Mouse (Mus musculus): ENCODE measurements around the gene Spaca3.

Gene Spaca3

DNA sequence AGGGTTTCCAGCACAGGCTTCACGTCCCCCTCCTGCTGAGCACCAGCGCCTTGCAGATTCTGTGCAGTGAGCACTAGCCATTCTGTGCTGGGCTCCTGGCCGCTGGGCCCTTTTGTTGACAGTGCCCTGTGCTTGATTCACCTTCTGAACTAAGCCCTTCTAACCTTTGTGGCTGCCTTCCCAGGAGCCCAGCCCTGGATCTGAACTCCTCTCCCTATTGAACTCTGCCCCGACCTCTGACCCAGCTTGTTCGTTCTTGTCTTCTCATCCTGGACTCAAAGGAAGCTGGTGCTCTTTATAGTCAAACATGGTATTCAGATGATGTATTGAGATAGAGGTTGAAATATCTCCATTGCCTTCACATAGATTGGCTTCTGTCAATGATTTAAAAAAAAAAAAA is 10.0 kb upstream of the Spaca3 start:
- TF ChIP-seq GATA4 (IDR thresholded peaks at IDR 0.05; ENCODE audit: insufficient replicate concordance, low read length) = no peak

DNA sequence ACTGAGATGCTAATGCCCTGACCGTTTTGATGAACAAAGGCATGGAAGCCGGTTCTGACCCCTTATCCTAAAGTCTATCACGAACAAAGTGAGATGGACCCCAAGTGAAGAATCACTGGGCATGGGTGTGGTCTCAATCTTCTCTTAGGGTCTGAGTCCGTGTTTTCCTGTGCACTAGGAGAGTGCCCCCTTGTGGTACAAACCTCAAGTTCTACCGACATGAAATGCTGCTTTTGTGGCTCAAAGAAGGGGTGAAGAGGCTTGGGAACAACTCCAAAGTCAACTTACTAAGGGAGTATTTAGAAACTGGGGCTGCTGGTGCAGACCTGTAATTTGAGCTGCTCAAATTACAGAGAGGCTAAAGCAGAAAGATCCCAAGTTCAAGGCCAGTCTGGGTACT is 6.3 kb upstream of the Spaca3 start:
- no peak for TF ChIP-seq GATA4 (IDR thresholded peaks at IDR 0.05; ENCODE audit: insufficient replicate concordance, low read length)

DNA sequence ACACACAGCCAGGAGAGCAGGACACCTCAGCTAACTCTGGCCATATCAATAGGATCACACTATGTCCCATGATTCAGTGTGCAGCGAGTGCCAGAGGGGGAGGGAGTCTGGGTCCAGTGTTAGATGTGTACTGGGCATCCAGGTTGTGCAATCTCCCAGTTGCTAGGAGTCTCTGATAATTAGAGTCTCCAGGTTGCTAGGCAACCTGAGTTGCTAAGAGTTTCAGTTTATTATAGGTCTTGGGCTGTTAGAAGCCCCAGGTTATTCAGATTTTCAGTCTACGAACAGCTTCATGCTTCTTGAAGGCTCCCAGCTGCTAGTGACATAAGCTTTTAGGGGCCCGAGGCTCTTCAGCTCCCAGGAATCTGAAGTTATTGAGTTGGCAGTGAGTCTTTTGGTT is 5.2 kb upstream of the Spaca3 start:
- no peak for TF ChIP-seq GATA4 (IDR thresholded peaks at IDR 0.05; ENCODE audit: insufficient replicate concordance, low read length)

DNA sequence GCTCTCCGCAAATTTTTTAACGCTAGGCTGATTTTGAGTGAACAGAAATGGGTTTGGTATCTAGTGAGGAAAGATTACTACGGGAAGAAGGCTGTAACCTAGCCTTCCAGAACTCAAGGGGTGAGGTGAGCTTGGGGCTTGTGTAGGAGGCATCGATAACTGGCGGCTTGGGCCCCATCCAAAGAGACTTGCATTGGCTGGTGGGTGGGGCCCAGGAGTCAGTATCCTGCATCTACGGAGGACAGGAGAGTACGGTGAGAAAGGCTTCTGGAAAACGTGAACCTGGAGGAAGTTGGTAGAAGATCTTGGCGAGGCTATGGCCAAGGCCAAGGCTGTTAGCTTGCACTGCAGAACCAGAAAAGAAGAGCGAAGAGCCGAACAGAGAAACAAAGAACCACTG is 3.7 kb upstream of the Spaca3 start:
- TF ChIP-seq GATA4 (IDR thresholded peaks at IDR 0.05; ENCODE audit: insufficient replicate concordance, low read length) = no peak

DNA sequence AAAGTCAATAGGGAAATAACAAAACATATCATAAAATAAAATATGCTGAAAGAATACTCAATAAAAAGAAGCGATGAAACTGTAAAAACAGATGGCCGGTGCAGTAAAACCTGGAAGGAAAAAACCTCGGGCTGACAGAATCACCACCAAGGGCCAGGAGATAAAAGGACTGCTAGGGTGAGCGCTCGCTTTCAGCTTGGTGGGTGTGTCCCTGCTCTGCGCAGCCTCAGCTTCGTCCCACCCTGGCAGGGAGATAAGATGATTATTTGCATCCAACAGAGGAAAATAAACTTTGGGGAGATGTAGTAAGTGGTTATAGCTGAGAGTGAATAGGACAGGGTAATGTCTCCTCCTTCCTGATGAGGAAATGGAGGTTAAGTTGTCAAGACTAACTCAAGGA is 3.3 kb upstream of the Spaca3 start:
- TF ChIP-seq GATA4 (IDR thresholded peaks at IDR 0.05; ENCODE audit: insufficient replicate concordance, low read length) = no peak

DNA sequence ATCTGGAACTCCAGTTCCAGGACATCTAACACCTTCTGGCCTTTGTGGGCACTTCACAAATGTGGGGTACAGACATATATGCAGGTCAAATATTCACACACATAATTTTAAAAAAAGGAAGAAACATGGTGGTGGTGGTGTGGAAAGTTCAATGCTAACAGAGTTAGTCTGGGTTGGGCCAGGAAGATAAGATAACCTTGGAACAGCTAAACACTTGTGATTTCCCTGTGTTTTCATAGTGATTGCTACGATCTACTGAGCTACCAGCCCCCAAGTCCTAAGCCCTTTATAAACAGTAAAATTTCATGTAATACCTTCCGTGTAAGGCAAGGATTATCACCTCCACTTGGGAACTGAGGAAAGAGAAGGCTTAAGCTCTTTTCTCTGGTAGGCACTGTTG is 1.3 kb upstream of the Spaca3 start:
- no peak for TF ChIP-seq GATA4 (IDR thresholded peaks at IDR 0.05; ENCODE audit: insufficient replicate concordance, low read length)

DNA sequence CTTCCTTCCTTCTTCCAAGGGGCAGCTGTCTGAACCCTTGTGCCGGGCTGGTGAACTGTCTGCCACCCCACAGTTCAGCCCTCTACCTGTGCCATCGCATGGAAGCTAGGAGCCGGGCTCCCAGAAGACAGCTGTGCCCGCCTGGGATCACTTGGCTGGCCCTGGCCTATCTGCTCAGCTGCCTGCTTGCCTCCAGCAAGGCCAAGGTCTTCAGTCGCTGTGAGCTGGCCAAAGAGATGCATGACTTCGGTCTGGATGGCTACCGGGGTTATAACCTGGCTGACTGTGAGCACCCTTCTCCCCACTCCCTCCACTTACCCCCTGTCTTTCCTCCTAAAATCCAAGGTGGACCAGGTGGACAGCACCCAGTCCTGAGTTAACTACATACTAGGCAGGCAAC is 4.8 kb downstream of the Spaca3 start:
- TF ChIP-seq GATA4 (IDR thresholded peaks at IDR 0.05; ENCODE audit: insufficient replicate concordance, low read length) = no peak

DNA sequence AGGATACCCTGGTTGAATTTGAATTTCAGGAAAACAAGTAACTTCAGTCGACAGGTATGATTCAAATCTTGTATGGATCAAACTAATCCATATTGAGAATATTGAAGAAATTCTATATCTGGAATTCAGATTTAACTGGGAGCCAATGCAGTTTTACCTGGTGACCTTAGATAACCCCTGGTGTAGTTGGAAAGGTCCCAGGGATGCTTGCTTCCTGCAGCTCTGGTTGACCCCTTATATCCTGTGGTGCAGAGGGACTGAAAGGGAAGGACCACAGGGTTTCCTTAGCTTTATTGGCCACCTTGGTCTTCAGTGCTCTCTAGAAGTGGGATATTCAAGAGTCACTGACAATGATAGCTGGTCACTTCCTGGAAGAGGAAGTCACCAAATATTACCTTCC is 9.9 kb downstream of the Spaca3 start:
- TF ChIP-seq GATA4 (IDR thresholded peaks at IDR 0.05; ENCODE audit: insufficient replicate concordance, low read length) = no peak

DNA sequence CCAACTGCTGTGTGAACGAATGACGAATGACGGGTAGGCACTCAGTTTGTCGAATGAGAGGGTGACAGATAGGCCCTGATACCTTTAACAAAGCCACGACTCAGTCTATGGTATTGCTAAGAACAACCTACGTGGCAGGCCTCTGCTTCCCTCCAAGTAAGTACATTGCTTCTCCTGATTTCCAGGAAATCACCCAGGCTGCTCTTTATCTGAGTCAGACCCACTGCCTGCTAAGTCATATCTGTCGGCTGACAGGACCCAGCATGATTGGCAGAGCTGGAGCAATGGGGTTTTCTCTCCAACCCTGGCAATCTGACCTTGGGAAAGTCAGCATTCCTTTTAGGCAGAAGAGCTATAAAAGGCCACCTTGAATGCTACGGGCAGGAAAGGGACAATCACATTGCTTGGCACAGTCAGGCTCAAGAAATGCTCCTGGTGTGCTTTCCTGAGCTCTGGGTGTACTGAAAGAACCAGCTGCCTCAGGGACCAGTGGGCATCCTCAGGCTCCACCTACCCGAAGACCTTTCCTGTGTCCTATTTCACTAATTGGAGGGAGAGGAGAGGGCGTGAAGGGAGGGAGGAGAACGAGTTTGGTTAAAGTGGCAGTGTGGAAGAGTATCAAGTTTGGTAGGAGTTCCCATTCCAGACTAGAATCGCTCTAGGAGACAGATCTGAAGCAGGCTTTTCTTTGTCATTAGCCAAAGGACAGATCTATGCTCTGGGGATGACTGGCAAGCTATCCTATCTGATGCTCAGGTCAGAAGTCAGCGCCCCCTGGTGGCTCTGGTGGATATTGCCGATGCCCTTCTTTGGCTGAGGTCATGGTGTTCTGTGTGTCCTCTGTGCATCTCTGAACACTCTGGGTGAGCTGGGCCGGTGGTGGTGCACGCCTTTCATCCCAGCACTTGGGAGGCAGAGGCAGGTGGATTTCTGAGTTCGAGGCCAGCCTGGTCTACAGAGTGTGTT is 14.6 kb downstream of the Spaca3 start:
- no peak for TF ChIP-seq GATA4 (IDR thresholded peaks at IDR 0.05; ENCODE audit: insufficient replicate concordance, low read length)

DNA sequence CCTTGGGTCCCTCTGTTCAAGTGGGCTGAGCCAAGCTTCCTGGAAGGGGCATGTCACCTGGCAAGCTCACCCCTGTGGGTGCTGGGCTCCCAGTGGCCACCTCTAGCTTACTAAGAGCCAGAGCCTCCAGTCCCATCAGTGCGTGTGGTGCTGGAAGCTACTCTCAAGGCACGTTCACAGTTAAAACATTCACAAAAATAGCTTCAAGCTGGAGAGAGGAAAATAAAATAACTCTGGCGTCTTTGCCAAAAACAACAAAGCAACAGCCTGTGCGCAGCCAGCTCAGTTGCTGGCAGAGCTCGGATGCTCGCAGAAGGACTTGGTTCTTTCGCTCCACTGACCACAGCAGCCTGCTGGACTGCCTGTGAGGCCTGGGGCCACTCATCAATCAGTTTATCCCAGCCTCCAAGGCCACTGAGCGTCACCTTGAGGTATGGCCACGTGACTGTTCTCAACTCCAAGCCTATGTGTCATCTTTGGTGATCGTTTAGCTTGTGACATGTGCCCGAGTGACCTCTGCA is 19.0 kb downstream of the Spaca3 start:
- no peak for TF ChIP-seq GATA4 (IDR thresholded peaks at IDR 0.05; ENCODE audit: insufficient replicate concordance, low read length)

DNA sequence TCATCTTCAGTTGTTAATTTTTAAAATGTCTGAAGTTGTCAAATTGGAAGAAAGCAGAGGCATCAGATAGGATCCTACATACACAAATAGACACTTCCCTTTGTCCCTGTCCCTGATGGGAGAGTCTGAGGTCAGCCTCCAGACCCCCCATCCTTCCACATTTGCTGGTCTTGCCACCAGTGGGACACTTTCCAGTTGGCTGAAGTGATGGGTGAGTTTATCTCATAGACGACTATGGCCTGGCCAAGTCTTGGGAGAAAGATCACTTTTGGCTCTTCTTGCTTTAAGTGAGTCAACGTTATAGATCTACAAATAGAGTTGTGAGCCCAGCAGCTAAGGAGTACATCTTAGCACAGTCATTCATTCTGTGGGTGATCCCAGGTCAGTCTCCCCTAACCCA is 19.9 kb downstream of the Spaca3 start:
- TF ChIP-seq GATA4 (IDR thresholded peaks at IDR 0.05; ENCODE audit: insufficient replicate concordance, low read length) = no peak

DNA sequence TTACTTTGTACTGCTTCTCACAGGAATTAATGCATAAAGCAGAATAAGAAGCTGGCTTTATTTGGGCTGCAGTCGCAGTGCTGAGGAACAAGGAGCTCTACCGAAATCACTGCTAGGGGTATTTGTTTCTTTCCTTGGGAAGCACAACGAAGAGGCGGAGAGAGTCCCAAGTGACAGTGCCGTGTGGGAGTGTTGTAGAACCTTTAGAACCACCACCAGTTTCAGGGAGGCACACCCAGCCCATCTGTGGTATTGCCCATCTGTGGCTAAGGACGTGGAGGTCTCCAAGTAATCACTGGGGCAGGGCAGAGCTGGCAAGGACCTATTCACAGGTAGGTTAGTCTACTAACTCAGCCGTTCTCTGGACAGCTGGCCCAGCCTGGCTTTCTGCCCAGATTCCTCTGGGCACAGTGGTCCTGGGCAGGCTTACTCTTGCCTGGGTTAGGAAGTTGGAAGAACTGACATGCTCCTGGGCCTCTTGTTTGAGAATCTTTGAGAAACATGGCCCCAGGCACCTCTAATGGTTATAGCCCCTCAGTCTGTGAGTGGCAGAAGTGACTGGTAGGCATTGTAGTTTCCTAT is 24.2 kb downstream of the Spaca3 start:
- no peak for TF ChIP-seq GATA4 (IDR thresholded peaks at IDR 0.05; ENCODE audit: insufficient replicate concordance, low read length)

DNA sequence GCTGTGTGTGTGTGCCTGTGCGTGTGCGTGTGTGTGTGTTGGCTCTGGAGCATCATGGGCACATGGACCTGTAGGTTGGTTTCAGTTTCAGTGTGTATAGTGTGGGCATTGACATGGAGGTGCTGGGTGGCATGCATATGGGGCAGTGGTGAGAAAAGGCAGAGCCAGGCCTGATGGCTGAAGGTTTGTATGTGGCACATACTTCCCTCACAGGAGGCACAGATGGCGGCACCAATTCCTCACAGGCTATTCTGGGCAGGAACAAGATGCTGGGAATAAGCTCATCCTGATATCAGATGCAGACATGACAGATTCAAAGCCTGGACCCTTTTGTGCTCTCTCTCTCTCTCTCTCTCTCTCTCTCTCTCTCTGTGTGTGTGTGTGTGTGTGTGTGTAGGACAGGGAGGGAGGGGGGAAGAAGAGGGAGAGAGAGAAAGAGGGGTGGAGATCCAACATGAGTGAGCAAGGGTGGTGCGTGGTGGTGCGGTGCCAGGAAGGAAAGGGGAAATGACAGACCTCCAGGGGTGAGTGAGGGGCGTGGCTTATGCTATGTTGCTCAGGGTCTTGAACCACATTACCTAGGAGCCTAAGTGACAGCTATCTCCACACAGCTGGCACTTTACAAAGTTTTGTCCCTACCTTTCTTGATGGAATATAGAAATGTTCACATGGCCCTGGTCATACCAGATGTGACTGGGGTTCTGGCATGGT is 26.5 kb downstream of the Spaca3 start:
- no peak for TF ChIP-seq GATA4 (IDR thresholded peaks at IDR 0.05; ENCODE audit: insufficient replicate concordance, low read length)

DNA sequence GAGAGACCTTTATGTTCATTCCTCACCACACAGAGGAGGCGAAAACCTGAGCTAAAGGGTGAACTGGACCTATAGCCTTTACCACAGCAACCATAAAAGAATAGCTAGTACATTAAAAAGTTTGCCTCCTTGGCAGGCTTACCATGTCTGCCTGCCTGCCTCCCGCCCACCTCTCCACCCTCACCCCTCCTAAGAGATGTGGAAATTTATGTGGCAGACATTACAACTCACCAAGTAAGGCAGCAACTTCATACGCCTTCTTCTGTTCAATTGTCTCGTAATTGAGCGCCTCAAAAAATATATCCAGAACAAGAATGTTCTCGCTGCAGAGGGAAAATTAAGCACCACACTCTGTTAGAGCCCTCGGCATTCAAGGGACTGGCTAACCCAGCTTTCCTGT is 28.2 kb downstream of the Spaca3 start:
- no peak for TF ChIP-seq GATA4 (IDR thresholded peaks at IDR 0.05; ENCODE audit: insufficient replicate concordance, low read length)

DNA sequence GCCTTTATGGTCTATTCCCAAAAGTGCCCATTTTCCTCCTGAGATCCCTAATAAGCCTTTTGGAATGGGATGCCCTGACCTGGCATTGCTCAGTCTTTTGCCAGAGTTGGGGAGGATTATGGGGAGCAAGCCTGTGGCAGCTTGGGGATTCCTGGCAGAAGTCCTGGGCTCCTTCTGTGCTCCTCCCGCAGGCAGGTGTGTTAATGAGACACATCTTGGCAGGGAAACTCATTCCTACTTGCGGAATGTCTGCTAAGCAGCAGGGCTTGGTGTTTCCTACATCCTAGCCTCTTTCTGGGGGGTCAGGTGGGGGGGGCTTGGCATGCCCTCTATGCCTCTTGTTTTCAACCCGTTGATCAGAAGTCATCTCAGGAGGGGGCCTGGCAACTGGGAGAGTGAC is 28.9 kb downstream of the Spaca3 start:
- TF ChIP-seq GATA4 (IDR thresholded peaks at IDR 0.05; ENCODE audit: insufficient replicate concordance, low read length) = no peak
